Mouse (Mus musculus) gastrocnemius, adult 18-20 months (tissue): Measurements from ENCODE around the gene Kcnj4. TPM values are rescaled to one million over a fixed set of nuclear protein-coding genes. Genes with fewer than 3 reads are reported as not detected.

Experiments
- DNase-seq: peaks from one replicate; pipeline ENCODE4 v3.0.0; 2021; ENCODE audit warnings: low spot score
- long read RNA-seq, 2 experiments: library from polyadenylated mRNA; stranded (forward); transcript quantifications; one replicate each; pipeline ENCODE4 v2.0.0; 2021
- total RNA-seq, 2 experiments: library from RNA; stranded (reverse); gene quantifications; 2 replicates each; pipeline ENCODE4 v1.2.3; 2021

Kcnj4 gene
- total RNA-seq, result not detected
- long read RNA-seq, experiment 1, result 0 reads
- long read RNA-seq, experiment 2, result 0 reads

DNA sequence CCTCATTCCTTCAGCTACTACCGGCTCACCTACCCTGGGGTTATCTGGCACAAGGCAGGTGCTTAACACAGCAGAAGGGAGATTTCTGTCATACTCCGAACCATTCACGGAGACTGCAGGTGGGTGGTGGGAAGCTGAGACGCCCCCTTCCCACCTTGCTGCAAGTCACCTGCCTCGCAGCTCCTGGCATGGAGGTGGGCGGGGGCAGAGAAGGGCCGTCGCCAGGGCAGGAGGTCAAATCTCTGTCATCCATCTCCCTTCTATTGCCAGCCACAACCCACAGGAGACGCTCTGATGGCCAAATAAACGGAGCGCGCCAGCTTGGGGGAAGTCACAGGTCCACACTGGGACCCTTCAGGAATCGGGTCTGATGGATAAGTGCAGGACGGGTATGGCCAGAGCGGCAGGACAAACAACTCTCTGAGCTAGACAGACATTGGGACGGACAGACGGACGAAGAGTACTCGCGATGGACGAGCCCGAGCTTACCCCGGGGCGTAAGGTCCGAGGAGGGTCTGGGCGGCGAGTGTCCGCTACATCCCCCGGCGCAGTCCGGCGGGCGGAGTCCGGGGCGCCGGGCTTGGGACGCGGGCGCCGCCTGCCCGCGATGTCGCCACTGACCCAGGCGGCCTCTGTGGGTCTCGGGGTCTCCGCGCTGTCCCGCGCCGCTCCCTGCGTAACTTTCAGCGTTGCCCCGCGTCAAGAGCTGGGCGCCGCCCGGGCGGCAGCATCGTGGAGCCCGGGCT lies at the start of gene Kcnj4:
Gene Kcnj4 (minus strand): TSS at position 535 of the 746 bp plus-strand sequence.
- DNase-seq, result no peak

DNA sequence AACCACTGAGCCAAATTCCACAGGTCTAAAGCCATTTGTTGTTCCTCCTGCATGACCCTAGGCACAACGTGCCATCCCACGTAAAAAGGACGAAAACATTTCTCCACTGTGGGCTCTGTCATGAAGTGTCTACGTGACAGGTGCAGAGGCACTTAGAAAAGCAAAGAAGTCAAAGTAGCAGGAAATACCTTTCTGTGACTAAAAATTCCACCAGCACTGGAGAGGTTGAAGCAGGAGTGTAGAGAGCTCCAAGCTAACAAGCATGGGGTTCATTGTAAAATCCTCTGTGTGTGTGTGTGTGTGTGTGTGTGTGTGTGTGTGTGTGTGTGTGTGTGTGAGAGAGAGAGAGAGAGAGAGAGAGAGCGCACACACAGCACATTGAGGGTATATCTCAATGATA lies 47.5 kb upstream of the Kcnj4 start:
- no peak for DNase-seq

DNA sequence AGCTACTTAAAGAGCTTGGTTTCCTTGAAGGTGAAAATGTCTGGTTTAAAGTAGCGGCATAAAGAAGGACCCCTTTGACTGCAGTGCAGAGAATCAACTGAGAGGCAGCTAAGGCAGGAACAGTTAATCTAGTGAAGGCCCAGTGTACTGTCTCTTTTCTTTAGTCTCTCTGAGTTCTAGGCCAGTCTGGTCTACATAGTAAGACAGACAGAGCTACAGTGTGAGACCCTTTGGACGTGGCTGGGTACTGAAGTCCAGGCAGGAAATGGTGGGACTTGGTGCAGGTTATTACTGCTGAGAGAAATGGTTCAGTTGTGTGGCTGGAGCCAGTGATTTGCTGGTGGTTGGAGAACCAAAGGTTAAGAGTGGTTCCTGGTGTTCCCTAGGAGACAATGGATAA lies 43.2 kb upstream of the Kcnj4 start:
- no peak for DNase-seq

DNA sequence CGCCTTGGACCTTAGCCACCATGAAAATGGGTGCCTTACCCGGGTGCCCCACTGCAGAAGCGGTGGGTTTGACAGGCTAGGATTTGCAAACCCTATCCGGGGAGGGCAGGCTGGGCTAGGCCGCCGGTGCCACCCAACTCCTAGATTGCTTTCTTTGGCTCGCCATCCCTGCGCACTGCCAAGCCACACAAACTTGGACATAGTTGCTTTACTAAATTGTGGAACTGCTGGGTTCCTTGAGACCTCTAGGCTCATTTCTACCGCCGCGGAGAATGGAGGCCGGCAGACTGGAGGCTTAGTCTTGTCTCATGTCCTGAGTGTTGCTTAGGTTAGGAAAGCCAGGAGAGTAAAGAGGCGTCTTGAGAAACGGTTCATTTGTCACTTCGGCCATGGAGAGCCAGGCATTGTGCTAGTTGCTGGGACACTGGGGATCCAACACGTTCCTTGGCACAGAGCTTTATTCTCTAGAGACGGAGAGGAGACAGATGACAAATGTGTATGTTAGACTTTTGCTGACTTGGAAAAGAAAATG lies 42.3 kb upstream of the Kcnj4 start:
- no peak for DNase-seq

DNA sequence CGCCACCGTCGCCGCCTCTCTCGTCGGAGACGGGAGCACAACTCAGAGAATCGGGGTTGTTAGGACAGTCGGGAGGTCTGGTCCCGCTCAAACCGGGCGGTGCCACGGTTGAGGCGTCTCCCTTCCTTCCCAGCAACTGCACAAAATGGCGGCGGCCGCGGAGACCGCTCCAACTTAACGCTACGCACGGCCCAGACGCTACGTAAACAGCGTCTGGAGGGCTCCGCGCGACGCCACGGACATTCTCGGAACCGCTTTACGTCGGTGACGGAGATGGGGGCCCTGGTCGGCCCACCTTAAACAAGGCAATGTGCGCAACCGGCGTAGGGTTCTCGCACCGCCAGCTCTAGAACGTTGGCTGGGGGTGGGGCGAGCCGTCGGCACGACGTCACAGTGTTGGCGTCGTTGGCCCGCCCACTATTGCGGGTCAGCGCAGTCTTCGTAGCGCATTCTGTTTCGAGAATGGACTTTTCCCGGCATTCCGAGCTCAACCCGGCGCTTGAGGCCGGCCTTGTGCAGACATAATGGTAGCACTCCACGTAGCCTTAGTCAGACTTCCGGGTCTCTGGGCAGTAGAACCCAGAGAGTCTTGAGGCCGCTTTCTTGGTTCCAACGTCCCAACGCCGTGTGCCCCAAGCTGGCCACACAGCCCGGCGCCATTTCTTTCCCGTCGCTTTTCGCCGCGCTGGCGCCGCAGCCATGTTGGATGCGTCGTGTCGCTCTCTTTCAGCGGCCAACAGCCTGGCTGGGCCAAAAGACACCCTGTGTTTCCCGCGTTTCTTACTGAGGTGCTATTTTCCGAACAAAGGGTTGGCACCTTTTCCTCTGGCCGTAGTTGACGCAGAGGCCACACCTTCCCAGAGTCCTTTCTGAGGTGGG lies 41.6 kb upstream of the Kcnj4 start, which contains the start of gene Ddx17:
Gene Ddx17 (minus strand): TSS at position 332 of the 879 bp plus-strand sequence.
- DNase-seq, result peak; percentile 99

DNA sequence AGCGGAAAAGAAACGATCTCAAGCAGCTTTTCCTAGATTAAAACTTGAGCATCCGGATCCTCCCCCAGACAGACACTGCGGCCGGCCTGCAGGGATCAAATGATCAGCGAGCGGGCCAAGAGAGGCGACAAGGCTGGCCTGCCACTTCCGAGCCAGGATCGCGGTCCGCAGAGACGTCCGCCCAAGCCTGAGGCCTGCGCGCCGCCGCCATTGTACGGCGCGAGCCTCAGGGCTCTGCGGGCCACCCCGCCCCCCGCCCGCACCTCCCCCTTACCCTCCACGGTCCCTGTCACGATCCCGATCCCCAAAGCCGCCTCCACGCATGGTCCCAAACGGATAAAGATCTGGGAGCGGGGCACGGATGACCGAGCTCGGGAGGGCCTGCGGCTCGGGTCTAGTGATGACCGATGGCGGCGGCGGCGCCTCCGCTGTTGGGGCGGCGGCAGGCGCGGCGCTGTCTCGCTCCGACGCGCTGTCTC lies 40.9 kb upstream of the Kcnj4 start:
- peak; percentile 85 for DNase-seq

DNA sequence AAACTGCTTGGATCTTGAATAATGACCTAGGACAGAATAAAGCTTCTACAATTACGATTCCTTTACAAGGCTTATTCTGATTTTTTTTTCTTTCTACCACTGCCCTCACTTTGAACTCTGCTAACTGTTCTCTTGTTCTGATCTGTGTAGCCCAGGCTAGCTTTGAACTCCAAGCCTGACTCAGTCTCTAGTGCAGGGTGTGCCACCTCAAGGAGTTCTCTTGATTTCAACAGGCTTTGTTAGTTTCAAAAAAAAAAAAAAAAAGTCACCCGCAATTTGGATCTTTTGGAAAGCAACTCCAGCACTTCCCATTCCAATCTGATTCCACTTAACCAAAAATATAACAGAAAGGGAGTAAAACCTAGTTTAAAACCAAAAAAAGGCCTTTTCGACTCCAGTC lies 40.5 kb upstream of the Kcnj4 start:
- DNase-seq, result no peak

DNA sequence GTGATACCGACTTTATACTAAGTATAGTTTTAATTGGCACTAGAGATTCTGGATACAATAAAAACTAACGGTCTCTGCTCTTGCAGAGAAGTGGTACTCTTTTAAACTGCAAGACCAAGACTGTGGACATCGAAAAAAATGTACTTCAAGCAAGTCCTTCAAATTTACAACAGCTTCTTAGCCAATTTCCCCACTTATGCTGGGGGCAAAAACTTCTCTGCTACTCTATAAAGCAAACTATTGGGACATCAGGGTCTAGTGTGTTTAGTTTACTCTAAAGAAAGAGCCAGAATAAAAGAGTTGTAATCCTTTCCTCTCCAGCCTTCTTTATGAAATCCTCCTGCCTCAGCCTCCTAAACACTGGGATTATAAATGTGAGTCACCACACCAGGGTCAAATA lies 38.9 kb upstream of the Kcnj4 start:
- DNase-seq, result no peak

DNA sequence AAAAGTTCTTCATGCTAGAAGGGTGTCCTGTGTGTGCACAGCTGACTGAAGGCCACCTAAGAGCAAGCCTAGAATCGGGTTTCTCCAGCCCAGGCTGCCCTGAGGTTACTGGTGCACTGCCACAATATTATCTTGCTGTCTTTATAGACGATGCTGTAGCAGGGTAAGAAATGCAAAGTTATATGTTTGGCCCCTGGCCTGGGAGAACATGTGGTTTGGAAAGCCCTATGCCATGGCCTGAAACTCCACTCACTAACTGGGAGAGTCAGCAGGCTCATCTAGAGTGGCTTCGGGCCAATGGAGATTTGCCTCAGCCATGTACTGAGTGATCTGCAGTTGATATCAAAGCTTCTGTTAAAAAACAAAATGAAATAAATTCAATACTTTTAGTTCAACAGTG lies 28.8 kb upstream of the Kcnj4 start:
- DNase-seq, result peak; percentile 70

DNA sequence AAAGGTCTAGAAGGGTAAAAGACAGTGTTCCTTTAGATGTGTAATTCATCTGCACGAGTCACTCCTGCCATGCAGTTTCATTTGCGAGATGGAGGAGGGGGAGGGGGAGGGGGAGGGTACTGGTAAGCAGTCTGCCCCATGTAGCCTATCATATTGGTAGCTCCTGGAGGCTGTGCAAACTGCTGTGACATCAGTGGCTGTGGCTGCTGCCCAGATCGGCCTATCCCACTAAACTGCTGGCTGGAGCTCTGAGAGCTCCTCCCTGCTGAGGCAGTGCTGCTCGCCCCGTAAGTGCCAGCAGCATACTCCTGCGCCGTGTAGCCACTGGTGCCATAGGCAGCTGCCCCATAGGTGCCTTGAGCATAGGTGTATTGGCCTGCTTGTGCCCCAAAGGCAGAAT lies 24.9 kb upstream of the Kcnj4 start:
- DNase-seq, result no peak

DNA sequence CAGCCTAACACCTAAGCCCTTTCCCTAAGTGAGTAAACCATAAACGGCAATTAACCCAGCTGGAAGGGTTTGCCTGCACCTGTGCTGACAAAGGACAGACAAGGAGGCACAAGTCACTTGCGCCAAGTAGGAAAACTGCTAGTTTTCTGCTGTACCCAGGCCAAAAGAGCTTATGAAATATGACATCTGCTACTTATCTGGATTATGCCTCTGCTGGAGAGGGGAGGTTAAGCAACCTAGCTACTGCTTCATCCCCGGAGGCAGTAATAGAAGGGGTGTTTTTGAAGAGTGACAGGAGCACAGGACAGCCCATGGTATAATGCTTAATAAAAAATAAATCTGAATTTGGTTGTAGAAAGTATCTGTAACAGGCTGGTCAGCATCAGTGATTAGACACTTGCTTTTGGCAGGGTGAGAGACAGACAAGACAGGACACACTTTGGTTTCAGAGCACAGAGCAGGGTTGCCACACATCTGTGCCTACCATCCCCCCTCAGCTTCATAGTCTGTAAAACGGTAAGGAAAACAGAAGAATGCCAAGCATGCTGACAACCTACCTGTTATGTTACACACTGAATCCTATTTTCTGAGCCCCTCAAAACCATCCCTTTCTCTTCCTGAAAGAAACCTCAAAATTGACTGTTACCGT lies 23.1 kb upstream of the Kcnj4 start:
- no peak for DNase-seq

DNA sequence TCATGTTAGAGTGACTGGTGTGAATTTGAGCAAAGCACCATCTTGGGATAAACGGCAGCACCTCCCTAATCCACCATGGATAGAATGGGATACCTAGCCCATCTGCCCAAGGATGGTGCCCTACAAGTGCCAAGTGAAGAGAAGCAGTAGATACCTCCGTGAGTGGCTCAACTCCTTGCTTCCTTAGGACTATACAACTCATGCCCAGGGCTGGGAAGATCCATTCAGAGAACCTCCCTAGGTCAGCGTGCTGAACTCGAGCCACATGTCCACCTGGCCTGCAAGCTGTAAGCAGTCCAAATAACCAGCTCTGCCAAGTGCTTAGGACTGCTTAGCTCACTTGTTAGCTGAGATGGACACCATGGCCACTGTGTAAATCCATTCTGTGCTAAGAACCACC lies 22.2 kb upstream of the Kcnj4 start:
- peak; percentile 76 for DNase-seq

DNA sequence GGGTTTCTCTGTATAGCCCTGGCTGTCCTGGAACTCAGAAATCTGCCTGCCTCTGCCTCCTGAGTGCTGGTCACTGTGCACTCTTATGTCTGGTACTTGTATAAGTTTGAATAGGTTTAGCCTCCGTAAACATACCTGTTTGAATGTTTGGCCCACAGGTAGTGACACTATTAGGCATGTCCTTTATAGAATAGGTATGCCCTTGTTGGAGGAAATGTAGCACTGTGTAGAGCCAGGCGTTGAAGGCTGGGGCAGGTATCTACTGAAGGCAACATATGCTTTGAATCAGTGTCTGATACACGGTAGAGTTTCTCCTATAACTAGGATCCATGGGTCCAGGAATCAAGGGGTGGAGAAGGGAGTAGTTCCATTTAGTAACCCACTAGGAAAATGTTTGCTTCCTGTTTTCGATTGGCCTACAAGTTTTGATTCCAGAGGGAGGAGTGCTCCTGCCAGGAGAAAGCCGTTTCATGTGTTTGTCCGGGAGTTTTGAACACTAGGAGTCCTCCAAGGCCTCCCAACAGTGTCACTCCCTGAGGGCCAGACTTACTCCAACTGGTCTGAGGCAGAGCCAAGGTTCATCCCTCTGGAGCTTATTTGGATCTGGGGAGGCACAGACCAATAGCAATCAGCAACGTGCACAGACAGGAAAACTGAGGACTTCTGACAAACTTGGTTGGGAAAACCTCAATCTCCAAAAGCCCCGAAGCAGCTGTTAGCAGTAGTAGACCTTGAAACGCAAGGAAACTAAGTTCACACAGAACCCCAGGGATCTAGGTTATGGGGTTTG lies 21.1 kb upstream of the Kcnj4 start:
- DNase-seq, result peak; percentile 47

DNA sequence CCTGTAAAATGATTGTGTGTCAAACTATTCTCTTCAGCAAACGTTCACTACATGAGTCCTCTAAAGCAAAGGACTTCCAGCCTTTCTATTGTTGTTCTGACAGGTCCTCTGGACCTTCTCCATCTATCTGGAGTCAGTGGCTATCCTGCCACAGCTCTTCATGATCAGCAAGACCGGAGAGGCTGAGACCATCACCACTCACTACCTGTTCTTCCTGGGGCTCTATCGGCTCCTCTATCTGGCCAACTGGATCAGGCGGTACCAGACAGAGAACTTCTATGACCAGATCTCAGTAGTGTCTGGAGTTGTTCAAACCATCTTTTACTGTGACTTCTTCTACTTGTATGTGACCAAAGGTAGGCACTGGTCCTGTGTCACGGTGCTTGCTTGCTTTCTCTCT lies 20.5 kb upstream of the Kcnj4 start:
- no peak for DNase-seq

DNA sequence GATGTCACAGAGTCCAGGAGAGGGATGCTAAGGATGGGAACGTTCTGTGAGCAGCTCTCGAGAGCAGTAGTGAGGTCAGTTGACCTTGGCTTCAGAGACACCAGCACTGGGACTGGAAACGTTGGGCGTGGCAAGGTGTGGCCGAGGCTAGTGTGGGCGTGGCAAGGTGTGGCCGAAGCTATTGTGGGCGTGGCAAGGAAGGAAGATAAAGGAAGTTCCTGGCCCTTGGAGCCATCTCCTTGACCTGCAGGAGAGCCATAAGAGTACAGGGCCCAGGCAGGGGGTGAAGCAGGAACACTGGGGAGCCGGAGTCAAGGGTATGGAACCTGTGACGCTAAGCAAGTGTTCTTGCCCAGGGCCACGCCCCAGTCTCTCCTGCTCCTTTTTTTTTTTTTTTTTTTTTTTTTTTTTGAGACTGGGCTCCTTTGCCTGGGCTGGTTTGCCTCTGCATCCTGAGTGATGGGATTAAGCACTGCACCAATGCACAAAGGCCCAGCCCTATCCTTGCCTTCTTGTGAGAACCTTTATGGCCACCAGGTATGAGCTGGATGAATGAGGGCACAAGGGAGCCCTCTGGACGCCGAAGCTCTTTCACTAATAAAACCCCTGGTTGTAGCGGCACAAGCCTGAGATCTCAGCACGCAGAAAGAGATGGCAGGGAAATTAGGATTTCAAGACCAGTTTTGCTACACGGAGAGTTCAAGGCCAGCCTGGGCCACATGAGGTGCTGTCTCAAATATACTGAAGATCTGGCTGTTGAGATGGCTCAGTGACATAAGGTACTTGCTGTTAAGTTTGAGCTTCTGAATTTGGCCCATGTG lies 14.6 kb upstream of the Kcnj4 start:
- no peak for DNase-seq

DNA sequence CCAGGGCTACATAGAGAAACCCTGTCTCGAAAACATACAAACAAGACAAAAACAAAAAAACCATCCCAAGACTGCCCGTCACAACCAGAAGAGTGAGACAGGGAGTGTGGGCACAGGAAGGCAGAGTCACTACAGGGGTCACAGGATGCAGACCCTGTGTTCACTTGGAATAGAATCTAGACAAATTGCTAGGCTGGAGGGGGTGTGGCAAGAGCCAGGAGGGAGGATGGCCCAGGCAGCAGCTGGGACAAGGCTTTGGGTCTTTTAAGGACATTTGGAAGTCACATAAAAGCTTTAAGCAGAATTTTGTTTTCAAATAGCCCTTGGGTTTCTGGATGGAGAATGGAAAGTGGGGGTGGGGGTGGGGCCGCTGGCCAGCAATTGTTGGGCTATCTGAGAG lies 13.5 kb upstream of the Kcnj4 start:
- DNase-seq, result no peak

DNA sequence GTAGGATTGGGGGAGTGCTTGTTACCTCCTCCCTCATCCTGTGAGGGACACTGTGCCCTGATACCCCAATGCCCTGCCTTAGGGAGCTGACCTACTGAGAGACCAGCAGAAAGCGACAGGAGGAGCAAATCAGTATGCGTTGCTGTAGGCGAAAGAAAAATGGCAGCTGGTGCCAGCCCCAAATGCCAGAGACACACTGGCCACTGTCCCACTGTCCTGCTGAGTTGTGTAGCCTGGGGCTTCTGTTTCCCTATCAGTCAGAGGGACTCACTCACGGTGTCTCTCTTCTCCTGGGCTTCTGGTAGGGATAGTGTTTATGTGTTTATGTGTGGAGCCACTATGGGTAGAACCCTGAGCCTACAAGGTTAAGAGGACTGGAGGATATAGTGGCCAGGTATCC lies 12.7 kb upstream of the Kcnj4 start:
- DNase-seq, result no peak

DNA sequence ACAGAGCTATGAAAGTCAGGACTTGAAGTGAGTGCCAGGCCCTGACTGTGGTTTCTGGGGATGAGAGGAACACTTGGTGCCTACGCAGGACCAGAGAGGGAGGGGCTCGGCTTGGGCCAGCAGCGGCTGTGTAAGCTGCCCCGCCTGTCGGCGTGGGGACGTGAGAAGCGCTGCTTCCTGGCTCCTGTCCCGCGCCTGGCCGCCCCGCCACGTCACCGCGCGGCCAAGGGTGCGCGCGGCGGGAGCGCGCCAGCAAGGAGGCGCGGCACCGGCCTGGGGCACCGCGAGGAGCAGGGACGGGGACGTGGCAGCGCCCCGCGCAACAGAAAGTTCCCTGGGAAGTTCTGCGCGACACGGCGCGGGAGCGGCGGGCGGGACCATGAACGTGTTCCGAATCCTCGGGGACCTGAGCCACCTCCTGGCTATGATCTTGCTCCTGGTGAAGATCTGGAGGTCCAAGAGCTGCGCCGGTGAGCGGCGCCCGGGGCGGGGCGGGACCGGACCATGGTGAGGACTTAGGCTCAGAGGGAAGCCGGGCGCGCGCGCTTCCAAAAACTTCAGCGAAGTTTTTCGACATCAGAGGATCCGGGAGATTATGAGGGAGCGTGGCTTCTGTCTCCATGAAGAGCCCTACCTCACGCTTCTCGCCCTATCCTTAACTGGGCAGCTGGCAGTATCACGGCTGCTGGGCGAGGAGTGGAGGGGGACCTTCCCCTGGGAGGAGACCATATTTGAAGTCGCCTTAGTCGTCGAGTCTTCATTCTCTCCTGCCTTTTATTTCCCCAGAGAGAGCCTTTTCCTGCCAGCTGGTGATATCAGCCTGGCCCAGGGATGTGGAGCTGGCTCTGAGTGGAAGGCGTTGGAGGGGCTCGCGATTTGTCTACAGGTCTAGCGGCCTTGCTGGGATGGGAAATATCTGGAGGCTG lies 11.4 kb upstream of the Kcnj4 start, which contains the start of gene Kdelr3:
Gene Kdelr3 (plus strand): TSS at position 241 of the 926 bp plus-strand sequence.
- DNase-seq, result peak; percentile 76

DNA sequence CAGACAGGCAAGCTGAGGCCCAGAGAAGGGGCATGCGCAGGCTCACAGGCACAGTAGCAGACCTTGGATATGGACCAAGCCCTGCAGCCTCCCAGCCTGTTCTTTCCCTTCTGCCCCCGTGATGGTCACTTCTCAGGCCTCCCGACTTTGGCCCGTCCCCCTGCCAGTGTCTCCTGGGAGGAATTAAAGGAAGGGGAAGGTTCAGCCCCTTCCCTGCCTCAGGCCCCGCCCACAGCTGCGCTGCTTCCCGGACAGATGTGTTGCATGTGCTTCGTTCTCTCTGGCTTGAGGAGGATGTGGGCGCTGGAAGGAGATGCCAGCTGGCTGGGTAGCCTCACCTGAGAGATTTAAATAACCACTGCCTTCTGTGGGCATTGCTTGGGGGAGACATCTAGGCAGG lies 8.9 kb upstream of the Kcnj4 start:
- peak; percentile 29 for DNase-seq
